Mouse (Mus musculus) bone marrow macrophage, adult 2 months (primary cell): ENCODE data around the gene Ccdc69. TPM values are rescaled to one million over a fixed set of nuclear protein-coding genes. Genes with fewer than 3 reads are reported as not detected.
A peak's percentile ranks its signal among the peaks of the same experiment; 100 is the strongest.

Experiments used
- H3K27ac ChIP-seq: 2 replicates; pipeline ENCODE4 v1.5.1; 2012; ENCODE audit warnings: low read depth, low read length; ENCODE audit not compliant: insufficient read depth
- H3K4me1 ChIP-seq: 2 replicates; pipeline ENCODE4 v1.6.1; 2012; ENCODE audit warnings: low read length; ENCODE audit not compliant: control insufficient read depth, insufficient read depth
- H3K4me3 ChIP-seq: 2 replicates; pipeline ENCODE4 v1.5.1; 2012; ENCODE audit warnings: mild to moderate bottlenecking, low read length, moderate library complexity; ENCODE audit not compliant: insufficient read depth
- CTCF ChIP-seq: IDR thresholded peaks from 2 replicates; pipeline ENCODE4 v1.5.1; 2012; ENCODE audit warnings: low read depth, mild to moderate bottlenecking, low read length, moderate library complexity
- POLR2A ChIP-seq: IDR thresholded peaks from 2 replicates; pipeline ENCODE4 v1.6.1; 2012; ENCODE audit warnings: mild to moderate bottlenecking, low read depth, low read length, borderline replicate concordance
- polyA plus RNA-seq: library from polyadenylated mRNA; stranded (reverse); fragments of >200 nt; gene quantifications from 2 replicates; pipeline ENCODE4 v1.2.4, GENCODE M21; 2012; ENCODE audit not compliant: missing spikeins, insufficient read depth, insufficient read length

Gene Ccdc69
- polyA plus RNA-seq, 1 experiment: 6.0 TPM

- Histone ChIP-seq H3K27ac (no peak overlapping the region), H3K4me1 (peaks cover 37% of the 10 kb centered on the region), H3K4me3 (no peak overlapping the region)
- no peak for TF ChIP-seq POLR2A
- TF ChIP-seq CTCF: no peak
These were observed 32.7 kb upstream of the Ccdc69 start for GRCm38 (mm10) chr11:55110566-55111169.

DNA sequence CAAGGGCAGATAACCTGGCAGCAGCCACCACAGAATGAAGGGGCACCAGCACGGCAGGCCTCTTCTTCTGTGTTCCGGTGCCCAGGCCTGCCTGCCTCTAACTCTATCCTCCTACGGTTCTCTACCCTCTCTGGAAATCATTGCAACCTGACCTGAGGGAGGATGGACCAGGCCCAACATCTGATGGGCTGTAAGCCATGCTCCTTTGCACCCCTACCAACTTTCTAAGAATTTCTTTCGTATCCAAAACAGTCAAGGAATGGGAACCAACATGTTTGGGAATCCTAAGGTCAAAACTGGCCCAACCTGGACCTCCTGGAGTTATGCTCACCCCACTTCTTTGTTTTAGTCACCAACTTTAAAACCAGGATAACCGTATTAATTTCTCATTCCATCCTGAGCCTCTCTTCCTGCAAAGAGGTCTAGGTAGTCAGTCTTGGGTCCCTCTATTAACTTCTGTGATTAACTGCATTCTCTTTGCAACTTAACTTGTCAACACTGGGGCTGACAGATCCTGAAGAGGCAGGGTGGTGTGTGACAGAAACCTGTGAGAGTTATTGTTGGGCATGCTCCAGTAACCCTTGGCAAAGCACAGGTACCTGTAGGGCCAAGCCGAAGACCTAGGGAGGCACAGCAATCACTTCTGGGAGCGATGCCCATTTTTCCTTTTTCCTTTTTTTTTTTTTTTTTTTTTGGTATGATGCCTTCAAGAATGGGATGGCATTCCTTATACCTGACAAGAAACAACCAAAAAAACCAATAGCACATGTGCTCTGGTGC lies 31.8 kb upstream of the Ccdc69 start:
- Histone ChIP-seq H3K27ac (no peak overlapping the region), H3K4me3 (no peak overlapping the region), H3K4me1 (peaks cover 35% of the 10 kb centered on the region)
- TF ChIP-seq POLR2A: no peak
- no peak for TF ChIP-seq CTCF

DNA sequence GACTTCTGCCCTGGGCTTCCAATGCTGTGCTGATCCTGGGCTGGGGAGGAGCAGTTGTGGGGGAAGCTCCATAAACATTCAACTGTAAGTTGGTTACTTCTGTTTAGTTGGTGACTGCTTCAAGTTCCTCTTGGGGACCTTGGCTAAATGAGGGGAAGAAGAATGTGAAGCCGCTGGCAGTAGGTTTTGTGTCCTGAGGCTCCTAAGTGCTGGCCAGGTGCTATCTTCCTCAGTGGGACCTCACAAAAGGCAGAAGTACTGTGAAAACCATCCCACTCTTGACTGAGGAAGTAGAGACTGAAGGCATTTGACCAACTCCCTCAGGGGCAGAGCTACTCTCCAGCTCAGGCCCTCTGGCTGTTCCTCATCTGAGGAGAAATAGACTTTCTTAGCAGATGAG lies 28.7 kb upstream of the Ccdc69 start:
- TF ChIP-seq POLR2A (no peak), CTCF (no peak)
- Histone ChIP-seq H3K27ac (peak overlapping the region; percentile 36), H3K4me3 (no peak overlapping the region), H3K4me1 (peaks cover 26% of the 10 kb centered on the region)

- no peak overlapping the region for H3K27ac ChIP-seq
- H3K4me3 ChIP-seq: no peak overlapping the region
- H3K4me1 ChIP-seq: peaks cover 29% of the 10 kb centered on the region
- TF ChIP-seq POLR2A: no peak
- no peak for TF ChIP-seq CTCF
These were observed 27.5 kb upstream of the Ccdc69 start for GRCm38 (mm10) chr11:55105389-55105788.

DNA sequence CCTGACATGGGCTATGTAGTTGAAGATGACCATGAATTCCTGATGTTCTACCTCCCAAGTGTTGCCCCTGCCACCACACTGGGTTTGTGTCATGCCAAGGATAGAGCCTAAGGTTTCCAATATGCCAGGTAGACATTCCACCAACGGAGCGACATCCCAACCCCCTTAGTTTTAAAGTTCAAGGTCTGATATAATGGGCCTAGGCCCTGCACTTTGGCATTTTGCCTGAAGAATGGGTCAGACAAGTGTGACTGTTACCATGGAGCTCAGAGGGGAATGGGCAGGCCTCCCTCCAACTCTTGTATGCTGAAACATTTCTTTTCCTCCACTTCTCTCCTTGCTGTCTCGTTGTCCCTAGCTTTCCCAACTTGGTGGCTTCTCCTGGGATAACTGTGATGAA lies 25.3 kb upstream of the Ccdc69 start:
- H3K4me3 ChIP-seq: no peak overlapping the region
- no peak for TF ChIP-seq POLR2A
- no peak for TF ChIP-seq CTCF
- H3K4me1 ChIP-seq: peaks cover 45% of the 10 kb centered on the region
- no peak overlapping the region for H3K27ac ChIP-seq

GRCm38 (mm10) chr11:55102015-55102414 lies 24.1 kb upstream of the Ccdc69 start:
- TF ChIP-seq POLR2A (no peak), CTCF (no peak)
- H3K4me1 ChIP-seq: peaks cover 42% of the 10 kb centered on the region
- no peak overlapping the region for H3K27ac ChIP-seq
- no peak overlapping the region for H3K4me3 ChIP-seq

GRCm38 (mm10) chr11:55099868-55100267 lies 21.9 kb upstream of the Ccdc69 start:
- no peak overlapping the region for H3K4me3 ChIP-seq
- no peak overlapping the region for H3K27ac ChIP-seq
- H3K4me1 ChIP-seq: peaks cover 36% of the 10 kb centered on the region
- TF ChIP-seq POLR2A (no peak), CTCF (no peak)

DNA sequence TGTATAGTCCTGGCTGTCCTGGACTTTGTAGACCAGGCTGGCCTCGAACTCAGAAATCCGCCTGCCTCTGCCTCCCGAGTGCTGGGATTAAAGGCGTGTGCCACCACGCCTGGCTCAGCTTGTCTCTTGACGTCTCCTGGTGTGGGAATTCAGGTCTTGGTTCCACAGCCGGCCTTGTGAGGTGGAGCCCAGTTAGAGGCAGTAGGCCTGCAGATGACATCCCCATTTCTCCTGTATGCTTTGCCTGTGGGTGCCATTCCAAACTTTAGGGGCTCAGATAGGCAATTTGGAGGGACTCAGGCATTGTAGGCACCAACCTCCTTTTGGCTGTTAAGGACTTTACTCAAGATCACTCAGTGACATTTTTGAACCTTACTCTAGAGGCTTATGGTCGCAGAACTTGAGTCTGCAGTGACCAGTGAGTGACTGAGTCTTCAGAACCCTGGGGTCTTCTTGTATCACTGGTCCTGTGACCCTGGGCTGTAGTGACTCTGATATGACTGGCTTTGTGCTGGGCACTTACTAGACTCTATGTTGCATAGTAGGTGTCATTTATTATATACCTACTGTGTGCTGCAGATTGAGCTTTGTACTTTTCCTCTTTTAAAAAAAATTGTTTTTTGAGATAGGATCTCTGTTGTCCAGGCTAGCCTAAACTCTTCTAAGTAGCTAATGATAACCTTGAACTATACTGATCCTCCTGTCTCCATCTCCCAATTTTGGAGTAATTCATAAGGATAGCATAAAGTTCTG lies 21.3 kb upstream of the Ccdc69 start:
- peaks cover 36% of the 10 kb centered on the region for H3K4me1 ChIP-seq
- TF ChIP-seq POLR2A (no peak), CTCF (no peak)
- peak overlapping the region; percentile 82 for H3K4me3 ChIP-seq
- no peak overlapping the region for H3K27ac ChIP-seq

DNA sequence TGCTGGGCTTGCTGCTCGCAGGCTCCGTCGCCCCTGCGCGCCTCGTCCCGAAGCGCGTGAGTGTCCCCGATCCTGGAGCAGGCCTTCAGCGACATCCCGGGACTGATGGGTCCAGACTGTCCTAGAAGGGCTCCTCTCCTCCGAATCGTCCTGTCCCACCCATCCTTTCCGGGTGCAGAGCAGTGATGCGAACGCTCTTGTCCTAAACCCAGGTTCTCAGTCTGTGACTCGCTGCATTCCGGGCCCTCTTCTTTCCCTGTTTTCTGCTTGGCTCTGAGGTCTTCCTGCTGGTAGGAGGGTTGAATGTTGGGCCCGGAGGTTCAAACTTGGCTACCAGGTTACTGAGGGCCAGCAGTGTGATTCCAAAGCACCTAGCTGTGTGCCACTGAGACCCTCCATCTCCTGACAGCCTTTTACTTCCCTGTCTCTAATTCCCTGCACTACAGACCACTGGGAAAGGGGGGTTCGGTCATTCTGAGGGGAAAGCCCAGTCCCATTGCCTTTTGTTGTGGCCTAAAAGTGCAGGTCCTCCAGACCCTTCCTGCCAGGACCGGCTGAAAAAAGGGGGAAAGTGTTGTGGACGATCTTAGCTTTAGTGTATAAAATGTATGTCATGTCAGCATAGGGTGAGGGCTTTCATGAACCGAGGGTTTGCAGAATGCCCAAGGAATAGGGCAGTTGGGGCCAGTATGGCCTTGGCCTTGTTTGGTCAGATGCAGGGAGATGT lies 20.4 kb upstream of the Ccdc69 start:
- no peak for TF ChIP-seq POLR2A
- TF ChIP-seq CTCF: no peak
- peak overlapping the region; percentile 28 for H3K27ac ChIP-seq
- peak overlapping the region; percentile 82 for H3K4me3 ChIP-seq
- H3K4me1 ChIP-seq: peaks cover 36% of the 10 kb centered on the region
